Mouse (Mus musculus): ENCODE measurements around the gene Cdk14. TPM values are rescaled to one million over a fixed set of nuclear protein-coding genes. Genes with fewer than 3 reads are reported as not detected.

The Cdk14 gene
- polyA plus RNA-seq, 1 experiment from 2014 or later = 6.9 TPM

DNA sequence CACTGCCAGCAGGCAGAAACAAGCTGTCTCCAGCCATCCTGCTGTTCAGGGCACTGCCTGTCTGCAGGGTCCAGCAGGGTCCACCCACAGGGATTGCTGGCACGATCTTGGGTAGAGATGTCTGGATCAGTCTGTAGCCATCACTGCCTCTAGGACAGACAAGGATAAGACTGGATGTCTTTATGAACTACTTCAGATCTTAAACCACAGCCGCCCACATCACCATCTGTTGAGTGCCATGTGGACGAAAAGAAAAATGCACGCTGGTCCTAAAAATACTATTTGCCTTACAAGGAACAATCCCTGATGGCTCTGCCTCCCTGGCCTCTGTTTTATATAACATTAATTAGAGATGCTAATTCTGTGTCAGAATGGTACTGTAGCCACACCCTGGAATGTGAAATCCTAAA is 426.9 kb downstream of the Cdk14 start:
- no peak for DNase-seq (ENCODE audit: low spot score)
- Histone ChIP-seq H3K27ac (ENCODE audit: low read depth, low read length) (no peak overlapping the region), H3K9me3 (ENCODE audit: control insufficient read depth, low read length) (no peaks in the 10 kb centered on the region), H3K27me3 (replicated peaks; ENCODE audit: control insufficient read depth, insufficient read depth, low read length) (no peaks in the 10 kb centered on the region), H3K4me3 (ENCODE audit: low read depth, low read length) (no peak overlapping the region), H3K36me3 (ENCODE audit: control insufficient read depth, insufficient read depth, low read length) (no peaks in the 10 kb centered on the region), H3K9ac (ENCODE audit: low read depth, low read length) (no peak overlapping the region), H3K4me2 (no peak overlapping the region), H3K4me1 (replicated peaks; ENCODE audit: control insufficient read depth, insufficient read depth, low read length) (no peaks in the 10 kb centered on the region)
- no peak for ATAC-seq (replicated peaks; ENCODE audit: low FRiP score)
- 92% methylated on average over 4 of the region's 4 CpGs for WGBS

- ATAC-seq (replicated peaks; ENCODE audit: low FRiP score) = no peak
- Histone ChIP-seq H3K9ac (ENCODE audit: low read depth, low read length) (no peak overlapping the region), H3K4me3 (ENCODE audit: low read depth, low read length) (no peak overlapping the region), H3K27ac (ENCODE audit: low read depth, low read length) (no peak overlapping the region), H3K4me1 (replicated peaks; ENCODE audit: control insufficient read depth, insufficient read depth, low read length) (no peaks in the 10 kb centered on the region), H3K9me3 (ENCODE audit: control insufficient read depth, low read length) (no peaks in the 10 kb centered on the region), H3K27me3 (replicated peaks; ENCODE audit: control insufficient read depth, insufficient read depth, low read length) (no peaks in the 10 kb centered on the region), H3K4me2 (no peak overlapping the region), H3K36me3 (ENCODE audit: control insufficient read depth, insufficient read depth, low read length) (no peaks in the 10 kb centered on the region)
- WGBS = 61% methylated on average over 2 of the region's 2 CpGs
- no peak for DNase-seq (ENCODE audit: low spot score)
Measured at GRCm38 (mm10) chr5:4991023-4991422, 429.1 kb downstream of the Cdk14 start.

DNA sequence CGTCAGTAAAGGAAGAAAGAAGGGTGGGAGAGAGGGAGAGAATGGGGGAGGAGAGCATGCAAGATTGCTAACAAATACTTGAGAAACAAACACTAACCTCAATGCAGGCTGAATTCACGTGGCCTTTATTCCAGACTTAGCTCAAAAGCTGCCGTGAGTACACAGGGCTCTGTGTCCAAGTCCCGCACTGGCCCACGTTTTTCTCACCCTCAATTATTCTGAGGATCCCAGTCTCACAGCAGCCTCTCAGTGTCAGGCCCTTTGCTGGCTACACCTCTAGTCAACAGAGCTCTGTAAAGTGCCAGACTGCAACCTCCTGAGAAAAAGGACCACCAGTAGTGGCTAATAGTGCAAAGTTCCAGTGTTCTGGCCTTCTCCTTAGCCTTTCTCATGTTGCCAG is 429.9 kb downstream of the Cdk14 start:
- ATAC-seq (replicated peaks; ENCODE audit: low FRiP score) (no peak), DNase-seq (ENCODE audit: low spot score) (no peak)
- Histone ChIP-seq H3K4me2 (no peak overlapping the region), H3K27me3 (replicated peaks; ENCODE audit: control insufficient read depth, insufficient read depth, low read length) (no peaks in the 10 kb centered on the region), H3K36me3 (ENCODE audit: control insufficient read depth, insufficient read depth, low read length) (no peaks in the 10 kb centered on the region), H3K27ac (ENCODE audit: low read depth, low read length) (no peak overlapping the region), H3K4me3 (ENCODE audit: low read depth, low read length) (no peak overlapping the region), H3K9ac (ENCODE audit: low read depth, low read length) (no peak overlapping the region), H3K4me1 (replicated peaks; ENCODE audit: control insufficient read depth, insufficient read depth, low read length) (no peaks in the 10 kb centered on the region), H3K9me3 (ENCODE audit: control insufficient read depth, low read length) (no peaks in the 10 kb centered on the region)
- WGBS = 68% methylated on average over 5 of the region's 5 CpGs

DNA sequence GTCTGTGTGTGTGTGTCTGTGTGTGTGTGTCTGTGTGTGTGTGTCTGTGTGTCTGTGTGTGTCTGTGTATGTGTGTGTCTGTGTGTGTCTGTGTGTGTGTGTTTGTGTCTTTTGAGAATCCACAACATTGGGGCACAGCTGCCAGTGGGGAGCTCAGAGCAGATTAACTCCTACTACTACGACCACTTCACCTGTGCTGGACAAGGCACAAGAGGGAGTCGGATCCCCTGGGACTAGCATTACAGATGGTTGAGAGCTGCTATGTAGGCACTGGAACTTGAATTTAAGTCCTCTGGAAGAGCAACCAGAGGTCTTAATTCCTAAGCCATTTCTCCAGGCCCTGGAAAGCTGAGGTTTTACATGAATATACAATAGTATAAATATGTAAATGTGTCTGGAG is 433.9 kb downstream of the Cdk14 start:
- no peaks in the 10 kb centered on the region for H3K36me3 ChIP-seq (ENCODE audit: control insufficient read depth, insufficient read depth, low read length)
- no peaks in the 10 kb centered on the region for H3K9me3 ChIP-seq (ENCODE audit: control insufficient read depth, low read length)
- 85% methylated on average over 2 of the region's 2 CpGs for WGBS
- no peak overlapping the region for H3K9ac ChIP-seq (ENCODE audit: low read depth, low read length)
- H3K4me1 ChIP-seq (replicated peaks; ENCODE audit: control insufficient read depth, insufficient read depth, low read length) = no peaks in the 10 kb centered on the region
- no peak overlapping the region for H3K27ac ChIP-seq (ENCODE audit: low read depth, low read length)
- ATAC-seq (replicated peaks; ENCODE audit: low FRiP score) (no peak), DNase-seq (ENCODE audit: low spot score) (no peak)
- H3K27me3 ChIP-seq (replicated peaks; ENCODE audit: control insufficient read depth, insufficient read depth, low read length) = no peaks in the 10 kb centered on the region
- H3K4me3 ChIP-seq (ENCODE audit: low read depth, low read length) = no peak overlapping the region
- H3K4me2 ChIP-seq = no peak overlapping the region

DNA sequence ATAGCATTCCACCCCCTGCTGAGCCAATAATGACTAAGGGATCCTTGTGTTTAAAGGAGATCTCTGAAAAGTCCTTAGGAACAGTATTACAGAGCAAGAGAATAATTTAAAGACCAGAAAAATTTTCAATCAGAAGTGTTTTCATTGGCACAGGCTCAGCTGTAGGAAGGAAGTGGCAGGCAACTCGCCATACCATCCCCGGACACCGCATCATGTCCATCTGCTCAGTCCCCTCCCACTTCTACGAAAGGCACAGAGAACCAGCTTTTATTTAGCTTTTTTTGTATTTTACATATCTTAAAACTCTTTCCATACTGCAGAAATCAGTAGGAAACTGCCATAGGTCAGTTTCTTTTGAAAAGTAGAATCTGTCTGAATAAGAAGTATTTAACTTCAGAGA is 440.6 kb downstream of the Cdk14 start:
- no peak overlapping the region for H3K9ac ChIP-seq (ENCODE audit: low read depth, low read length)
- no peaks in the 10 kb centered on the region for H3K36me3 ChIP-seq (ENCODE audit: control insufficient read depth, insufficient read depth, low read length)
- no peaks in the 10 kb centered on the region for H3K4me1 ChIP-seq (replicated peaks; ENCODE audit: control insufficient read depth, insufficient read depth, low read length)
- 78% methylated on average over 4 of the region's 4 CpGs for WGBS
- no peaks in the 10 kb centered on the region for H3K27me3 ChIP-seq (replicated peaks; ENCODE audit: control insufficient read depth, insufficient read depth, low read length)
- H3K9me3 ChIP-seq (ENCODE audit: control insufficient read depth, low read length) = no peaks in the 10 kb centered on the region
- no peak for ATAC-seq (replicated peaks; ENCODE audit: low FRiP score)
- H3K4me3 ChIP-seq (ENCODE audit: low read depth, low read length) = no peak overlapping the region
- no peak overlapping the region for H3K27ac ChIP-seq (ENCODE audit: low read depth, low read length)
- DNase-seq (ENCODE audit: low spot score) = no peak
- no peak overlapping the region for H3K4me2 ChIP-seq

GRCm38 (mm10) chr5:4973408-4973807 is 446.7 kb downstream of the Cdk14 start:
- DNase-seq (ENCODE audit: low spot score) = no peak

GRCm38 (mm10) chr5:4962063-4962610 is 458.0 kb downstream of the Cdk14 start:
- H3K27ac ChIP-seq (ENCODE audit: low read depth, low read length) = no peak overlapping the region
- no peak overlapping the region for H3K9ac ChIP-seq (ENCODE audit: low read depth, low read length)
- H3K9me3 ChIP-seq (ENCODE audit: control insufficient read depth, low read length) = no peaks in the 10 kb centered on the region
- no peaks in the 10 kb centered on the region for H3K4me1 ChIP-seq (replicated peaks; ENCODE audit: control insufficient read depth, insufficient read depth, low read length)
- no peaks in the 10 kb centered on the region for H3K27me3 ChIP-seq (replicated peaks; ENCODE audit: control insufficient read depth, insufficient read depth, low read length)
- no peak overlapping the region for H3K4me2 ChIP-seq
- no peaks in the 10 kb centered on the region for H3K36me3 ChIP-seq (ENCODE audit: control insufficient read depth, insufficient read depth, low read length)
- H3K4me3 ChIP-seq (ENCODE audit: low read depth, low read length) = no peak overlapping the region
- ATAC-seq (replicated peaks; ENCODE audit: low FRiP score) (peak; percentile 62), DNase-seq (ENCODE audit: low spot score) (peak; percentile 47)
- WGBS = 53% methylated on average over 15 of the region's 15 CpGs

More at GRCm38 (mm10) chr5:4973408-4973807, 446.7 kb downstream of the Cdk14 start:
- Histone ChIP-seq H3K9me3 (ENCODE audit: control insufficient read depth, low read length) (no peaks in the 10 kb centered on the region), H3K4me3 (ENCODE audit: low read depth, low read length) (no peak overlapping the region), H3K9ac (ENCODE audit: low read depth, low read length) (no peak overlapping the region), H3K36me3 (ENCODE audit: control insufficient read depth, insufficient read depth, low read length) (no peaks in the 10 kb centered on the region), H3K4me1 (replicated peaks; ENCODE audit: control insufficient read depth, insufficient read depth, low read length) (no peaks in the 10 kb centered on the region), H3K4me2 (no peak overlapping the region), H3K27ac (ENCODE audit: low read depth, low read length) (no peak overlapping the region), H3K27me3 (replicated peaks; ENCODE audit: control insufficient read depth, insufficient read depth, low read length) (no peaks in the 10 kb centered on the region)
- no peak for ATAC-seq (replicated peaks; ENCODE audit: low FRiP score)
- WGBS = 71% methylated on average over 1 of the region's 1 CpGs

GRCm38 (mm10) chr5:4961636-4962035 is 458.5 kb downstream of the Cdk14 start:
- Histone ChIP-seq H3K4me1 (replicated peaks; ENCODE audit: control insufficient read depth, insufficient read depth, low read length) (no peaks in the 10 kb centered on the region), H3K4me2 (no peak overlapping the region), H3K27ac (ENCODE audit: low read depth, low read length) (no peak overlapping the region), H3K9me3 (ENCODE audit: control insufficient read depth, low read length) (no peaks in the 10 kb centered on the region), H3K4me3 (ENCODE audit: low read depth, low read length) (no peak overlapping the region), H3K36me3 (ENCODE audit: control insufficient read depth, insufficient read depth, low read length) (no peaks in the 10 kb centered on the region), H3K9ac (ENCODE audit: low read depth, low read length) (no peak overlapping the region), H3K27me3 (replicated peaks; ENCODE audit: control insufficient read depth, insufficient read depth, low read length) (no peaks in the 10 kb centered on the region)
- DNase-seq (ENCODE audit: low spot score) = no peak
- no peak for ATAC-seq (replicated peaks; ENCODE audit: low FRiP score)
- 84% methylated on average over 1 of the region's 1 CpGs for WGBS

DNA sequence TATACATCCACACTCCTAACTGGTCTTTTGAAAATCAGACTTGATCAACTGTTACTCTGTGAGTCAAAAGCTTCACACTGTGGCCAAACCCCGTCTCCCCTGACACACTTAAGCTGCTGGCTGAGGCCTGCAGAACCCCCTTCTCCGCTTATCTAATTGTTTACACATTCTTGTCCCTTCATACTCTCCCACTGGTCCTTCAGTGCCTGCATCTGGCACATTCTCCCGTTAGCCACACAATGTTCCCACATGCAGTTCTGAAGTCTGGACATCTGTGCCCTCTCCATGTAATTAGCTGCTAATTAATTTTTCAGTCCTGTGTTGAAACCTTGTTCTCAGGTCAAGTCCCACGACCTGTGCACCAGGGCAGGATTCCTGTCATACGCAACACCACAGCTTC is 460.7 kb downstream of the Cdk14 start:
- DNase-seq (ENCODE audit: low spot score) (no peak), ATAC-seq (replicated peaks; ENCODE audit: low FRiP score) (no peak)
- Histone ChIP-seq H3K4me1 (replicated peaks; ENCODE audit: control insufficient read depth, insufficient read depth, low read length) (no peaks in the 10 kb centered on the region), H3K4me2 (no peak overlapping the region), H3K27ac (ENCODE audit: low read depth, low read length) (no peak overlapping the region), H3K27me3 (replicated peaks; ENCODE audit: control insufficient read depth, insufficient read depth, low read length) (no peaks in the 10 kb centered on the region), H3K4me3 (ENCODE audit: low read depth, low read length) (no peak overlapping the region), H3K36me3 (ENCODE audit: control insufficient read depth, insufficient read depth, low read length) (no peaks in the 10 kb centered on the region), H3K9ac (ENCODE audit: low read depth, low read length) (no peak overlapping the region), H3K9me3 (ENCODE audit: control insufficient read depth, low read length) (no peaks in the 10 kb centered on the region)
- 55% methylated on average over 5 of the region's 5 CpGs for WGBS
